ENCODE assay signal across 13 mouse cellular contexts in genomic region chr15:100180221-100180620, GRCm38 (mm10). TPM values are rescaled to one million over a fixed set of nuclear protein-coding genes. Genes with fewer than 3 reads are reported as not detected.
DNase-seq lines count a peak whose midpoint lies in the region; ATAC-seq and TF ChIP-seq lines count a peak whose summit lies in the region.
"Had no signal": no experiment of that assay in that cellular context is flagged by ENCODE, and none has a peak within 500 bp of the region (broad histone marks: within the 10 kb centered on the region; RNA-seq: fewer than 3 reads in every experiment).

No protein-coding gene starts in this region.

- no peak for DNase-seq in left cerebral cortex, adult 2 months (ENCODE audit: extremely low spot score in 1 of 2, low spot score in 2 of 2)
- DNase-seq in left cerebral cortex, adult 11 months (ENCODE audit: low spot score): no peak
- DNase-seq in T-cell, adult 2 months (ENCODE audit: low spot score): peak; percentile 62
- peak; percentile 85 to 94 for DNase-seq in cerebellum, adult 2 months
- no peak for DNase-seq in spleen, postnatal 36 days (ENCODE audit: low spot score in 2 of 2)
- DNase-seq: gastrocnemius, postnatal 25 days; heart, postnatal 14 days; kidney, adult 9 months; retina, postnatal 1 day had no signal

- TF ChIP-seq POLR2A in cerebellum, adult 2 months (IDR thresholded peaks at IDR 0.05; ENCODE audit: borderline replicate concordance, insufficient read depth, low read length): peak; percentile 19; the same call in 1 of the 2 replicates

- no peak overlapping the region for H3K9ac ChIP-seq in neural tube, embryonic 15.5 days (replicated peaks)
- H3K9ac ChIP-seq: liver, embryonic 14.5 days had no signal

- H3K9me3 ChIP-seq in neural tube, embryonic 15.5 days (replicated peaks): no peaks in the 10 kb centered on the region

- WGBS in cerebellum, adult 2 months: 10% methylated on average over 4 of the region's 4 CpGs
- WGBS in neural tube, embryonic 15.5 days: 79% methylated on average over 4 of the region's 4 CpGs

- no peak overlapping the region for H3K4me2 ChIP-seq in neural tube, embryonic 15.5 days

- H3K36me3 ChIP-seq in neural tube, embryonic 15.5 days: peaks cover 77% of the 10 kb centered on the region

- no peak for TF ChIP-seq CTCF in left cerebral cortex, adult 2 months (IDR thresholded peaks at IDR 0.05)
- TF ChIP-seq CTCF in cerebellum, adult 2 months (IDR thresholded peaks at IDR 0.05; ENCODE audit: borderline replicate concordance, insufficient read depth, low read depth, low read length): no peak

- no peak overlapping the region for H3K4me3 ChIP-seq in left cerebral cortex, adult 2 months
- no peak overlapping the region for H3K4me3 ChIP-seq in cerebellum, adult 2 months (replicated peaks; ENCODE audit: insufficient read depth, low read depth, low read length)
- no peak overlapping the region for H3K4me3 ChIP-seq in neural tube, embryonic 15.5 days (replicated peaks)
- H3K4me3 ChIP-seq: erythroblast, embryonic 14.5 days had no signal

- intact Hi-C loops in left cerebral cortex, adult 2 months (cut with DNase I): no loop called here

- peaks cover 46% of the 10 kb centered on the region for H3K4me1 ChIP-seq in cerebellum, adult 2 months (ENCODE audit: control insufficient read depth, insufficient read depth, low read length)
- no peaks in the 10 kb centered on the region; the same call in 1 of the 2 replicates for H3K4me1 ChIP-seq in neural tube, embryonic 15.5 days

- H3K27ac ChIP-seq in left cerebral cortex, adult 2 months: peak overlapping the region; percentile 66; the same call in 1 of the 2 replicates
- peak overlapping the region; percentile 67 for H3K27ac ChIP-seq in cerebellum, adult 2 months (ENCODE audit: insufficient read depth, low read length)
- H3K27ac ChIP-seq in neural tube, embryonic 15.5 days (replicated peaks): no peak overlapping the region
- H3K27ac ChIP-seq: liver, embryonic 14.5 days had no signal

- no peaks in the 10 kb centered on the region for H3K27me3 ChIP-seq in cerebellum, adult 2 months (ENCODE audit: control insufficient read depth, insufficient read depth, low read length)
- H3K27me3 ChIP-seq in neural tube, embryonic 15.5 days (replicated peaks): no peaks in the 10 kb centered on the region

- peak; percentile 26; the same call in 1 of the 2 replicates for ATAC-seq in megakaryocyte progenitor cell, adult 5-6 weeks (replicated peaks; ENCODE audit: poor library complexity)
- no peak for ATAC-seq in neural tube, embryonic 15.5 days (ENCODE audit: low FRiP score)

RNA-seq across cellular contexts. Expression of gene Atf1, which starts 47.4 kb away (rescaled TPM):
- 10 to 100 TPM; 19.9 to 27.8 TPM for total RNA-seq in left cerebral cortex, adult 2 months (2021)
- 16.8 and 18.4 TPM in 2 replicates for polyA plus RNA-seq in cerebellum, adult 2 months (2012; rRNA removed)
- total RNA-seq in megakaryocyte progenitor cell, adult 5-6 weeks (2015): 92.3 and 95.8 TPM in 2 replicates
- 65.7 and 80.7 TPM in 2 replicates for total RNA-seq in megakaryocyte progenitor cell, adult 5-6 weeks (2017)
- 13.3 and 22.0 TPM in 2 replicates for polyA plus RNA-seq in neural tube, embryonic 15.5 days (2015; fragmentation: Nextera tagmentation; extraction: Ambion mirVana)

Comparison
In these comparisons a context has a peak if more than half of its experiments do, and no peak if none do; other contexts are left out.
1. DNase-seq: peak in T-cell, adult 2 months (single experiment) and cerebellum, adult 2 months (2 of 2); none in left cerebral cortex, adult 2 months (0 of 2), left cerebral cortex, adult 11 months (single experiment) and spleen, postnatal 36 days (0 of 2).